Mouse (Mus musculus) liver, embryonic 14.5 days (tissue): Measurements from ENCODE around the gene Maml3.

Experiments
- CTCF ChIP-seq: IDR thresholded peaks from 2 replicates; pipeline ENCODE4 v1.5.1; 2016; ENCODE audit warnings: antibody characterized with exemption, low read depth, control low read depth
- EP300 ChIP-seq: IDR thresholded peaks from 2 replicates; pipeline ENCODE4 v1.6.1; 2016; ENCODE audit warnings: antibody characterized with exemption, low read depth

DNA sequence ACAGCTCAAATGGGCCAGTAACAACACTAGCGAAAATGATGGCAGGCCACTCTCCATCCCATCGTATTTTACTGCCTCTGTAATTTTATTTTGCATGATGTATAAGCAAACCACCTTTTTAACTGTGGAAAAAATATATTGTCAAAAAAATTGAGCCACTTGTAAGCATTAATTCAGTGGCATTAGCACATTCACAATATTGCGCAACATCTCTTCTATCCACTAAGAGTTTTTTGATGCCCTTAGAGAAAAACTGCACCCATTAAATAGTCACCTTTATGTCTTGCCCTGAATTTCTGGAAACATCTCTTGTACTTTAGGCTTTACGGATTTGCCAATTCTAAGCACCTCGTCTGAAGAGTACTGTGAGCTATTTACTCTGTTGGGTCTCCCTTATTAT is 347.8 kb downstream of the Maml3 start:
- TF ChIP-seq EP300: no peak
- TF ChIP-seq CTCF: no peak
